Mouse (Mus musculus) hindbrain, embryonic 15.5 days (tissue): Measurements from ENCODE around the gene Coro2a. TPM values are rescaled to one million over a fixed set of nuclear protein-coding genes. Genes with fewer than 3 reads are reported as not detected.
A peak's percentile ranks its signal among the peaks of the same experiment; 100 is the strongest.

Experiments used
- ATAC-seq: fragments of 200-750 bp; cut with Nextera tagmentation; 2 replicates; pipeline ENCODE4 v1.8.0; 2017; ENCODE audit warnings: low read depth, moderate number of reproducible peaks, moderate TSS enrichment; ENCODE audit not compliant: low FRiP score
- H3K27ac ChIP-seq: fragments of 300-500 bp; sonication (generic); replicated peaks from 2 replicates; pipeline ENCODE4 v1.5.1; 2015; ENCODE audit warnings: mild to moderate bottlenecking, inconsistent platforms
- H3K27me3 ChIP-seq: fragments of 300-500 bp; sonication (generic); 2 replicates; pipeline ENCODE4 v1.6.1; 2015; ENCODE audit warnings: control low read depth, inconsistent platforms
- H3K36me3 ChIP-seq: fragments of 300-500 bp; sonication (generic); 2 replicates; pipeline ENCODE4 v1.6.1; 2015; ENCODE audit warnings: control low read depth, inconsistent platforms
- H3K4me1 ChIP-seq: fragments of 300-500 bp; sonication (generic); replicated peaks from 2 replicates; pipeline ENCODE4 v1.6.1; 2015; ENCODE audit warnings: control low read depth, inconsistent platforms
- H3K4me2 ChIP-seq: fragments of 300-500 bp; sonication (generic); 2 replicates; pipeline ENCODE4 v1.6.1; 2015; ENCODE audit warnings: moderate library complexity, mild to moderate bottlenecking, inconsistent platforms
- H3K4me3 ChIP-seq: fragments of 300-500 bp; sonication (generic); 2 replicates; pipeline ENCODE4 v1.5.1; 2015; ENCODE audit warnings: mild to moderate bottlenecking, inconsistent platforms
- H3K9ac ChIP-seq: fragments of 300-500 bp; sonication (generic); 2 replicates; pipeline ENCODE4 v1.6.1; 2015; ENCODE audit warnings: inconsistent platforms
- H3K9me3 ChIP-seq: fragments of 300-500 bp; sonication (generic); 2 replicates; pipeline ENCODE4 v1.6.1; 2016; ENCODE audit warnings: control low read depth, inconsistent platforms
- WGBS: fragments of 180-500 bp; shearing (Covaris S2); methylation state at CpG from one replicate; pipeline ENCODE4 v1.1.7; 2015; 5-methylcytosine and 5-hydroxymethylcytosine counted together
- polyA plus RNA-seq: library from polyadenylated mRNA; unstranded; fragments of >200 nt; fragmentation: Nextera tagmentation; extraction: Ambion mirVana; gene quantifications from 2 replicates; pipeline ENCODE4 v1.2.1, GENCODE M21; 2015

Coro2a gene
- polyA plus RNA-seq, 1 experiment from 2014 or later = 10.5 TPM

DNA sequence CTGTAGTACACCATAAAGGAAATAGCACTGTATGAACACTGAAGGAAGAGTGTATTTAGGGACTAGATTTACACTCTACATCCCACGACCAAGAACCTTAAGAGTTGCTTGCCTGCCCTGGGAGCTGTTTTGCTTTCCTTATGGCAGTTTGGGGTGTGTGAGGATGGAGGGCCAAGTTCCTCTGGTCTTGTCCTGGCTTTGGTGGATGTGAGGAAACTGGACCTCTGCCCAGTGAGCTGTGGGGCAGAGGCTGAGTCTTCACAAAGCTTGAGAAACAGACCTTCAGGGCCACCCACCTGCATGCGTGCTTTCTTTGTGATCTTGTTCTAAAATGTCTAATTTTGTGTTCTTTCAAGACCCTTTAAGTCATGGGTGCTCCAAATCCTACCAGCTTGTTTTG, 69.5 kb downstream of the Coro2a start:
- no peak for ATAC-seq
- H3K4me3 ChIP-seq = no peak overlapping the region
- H3K4me1 ChIP-seq = peaks cover 25% of the 10 kb centered on the region
- H3K27me3 ChIP-seq = peaks cover 50% of the 10 kb centered on the region
- no peaks in the 10 kb centered on the region for H3K9me3 ChIP-seq
- H3K9ac ChIP-seq = no peak overlapping the region
- 80% methylated on average over 2 of the region's 2 CpGs for WGBS
- H3K36me3 ChIP-seq = no peaks in the 10 kb centered on the region
- no peak overlapping the region for H3K4me2 ChIP-seq
- no peak overlapping the region for H3K27ac ChIP-seq

DNA sequence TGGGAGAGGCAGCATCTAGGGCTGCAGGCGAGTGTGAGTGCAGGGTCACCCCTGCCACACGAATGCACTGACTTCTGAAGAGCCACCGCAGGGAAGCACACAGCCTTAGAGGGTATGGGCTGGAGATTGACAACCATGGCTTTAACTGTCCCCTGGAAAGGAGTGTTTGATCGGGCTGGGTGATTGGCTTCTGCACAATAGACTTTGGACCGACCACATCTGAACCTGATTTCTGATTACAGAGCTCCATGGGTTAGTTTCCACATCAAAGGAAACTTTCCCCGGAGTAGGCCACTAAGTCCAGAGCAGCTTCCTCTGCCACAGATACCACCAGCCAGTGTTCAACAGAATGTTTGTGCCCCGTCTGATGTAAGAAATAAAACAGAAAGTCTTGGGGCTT, 72.3 kb downstream of the Coro2a start:
- no peak overlapping the region for H3K9ac ChIP-seq
- no peak overlapping the region for H3K4me3 ChIP-seq
- no peaks in the 10 kb centered on the region for H3K9me3 ChIP-seq
- no peaks in the 10 kb centered on the region for H3K36me3 ChIP-seq
- no peak for ATAC-seq
- peaks cover 25% of the 10 kb centered on the region for H3K27me3 ChIP-seq
- no peak overlapping the region for H3K4me2 ChIP-seq
- WGBS = 57% methylated on average over 7 of the region's 7 CpGs
- H3K27ac ChIP-seq = no peak overlapping the region
- peaks cover 16% of the 10 kb centered on the region for H3K4me1 ChIP-seq

DNA sequence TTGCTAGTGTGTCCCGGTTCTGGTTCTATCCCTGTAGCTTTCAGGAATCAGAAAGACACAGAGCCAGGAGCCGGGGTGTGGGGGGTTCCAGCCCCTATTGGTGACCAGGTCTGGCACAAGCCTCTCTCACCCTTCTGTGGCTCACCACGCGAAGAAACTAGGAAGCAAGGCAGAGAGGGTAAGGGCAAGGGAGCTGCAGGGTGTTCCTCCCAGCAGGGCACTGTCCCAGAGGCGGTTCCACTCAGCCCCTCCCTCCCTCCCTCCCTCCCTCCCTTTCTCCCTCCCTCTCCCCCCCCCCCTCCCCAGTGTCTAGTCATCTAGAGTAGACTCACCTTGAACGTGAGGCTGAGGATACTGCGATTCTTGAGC, 74.5 kb downstream of the Coro2a start:
- H3K27me3 ChIP-seq = peaks cover 6% of the 10 kb centered on the region
- H3K27ac ChIP-seq = no peak overlapping the region
- ATAC-seq = no peak; the same call in 1 of the 2 replicates
- 0 out of 2 replicates have a peak, but pooled peaks cover 5% of the 10 kb centered on the region for H3K4me1 ChIP-seq
- no peak overlapping the region for H3K9ac ChIP-seq
- peak overlapping the region; percentile 47 for H3K4me2 ChIP-seq
- no peaks in the 10 kb centered on the region for H3K9me3 ChIP-seq
- 3% methylated on average over 6 of the region's 7 CpGs for WGBS
- H3K36me3 ChIP-seq = no peaks in the 10 kb centered on the region
- H3K4me3 ChIP-seq = peak overlapping the region; percentile 7; the same call in 1 of the 2 replicates

DNA sequence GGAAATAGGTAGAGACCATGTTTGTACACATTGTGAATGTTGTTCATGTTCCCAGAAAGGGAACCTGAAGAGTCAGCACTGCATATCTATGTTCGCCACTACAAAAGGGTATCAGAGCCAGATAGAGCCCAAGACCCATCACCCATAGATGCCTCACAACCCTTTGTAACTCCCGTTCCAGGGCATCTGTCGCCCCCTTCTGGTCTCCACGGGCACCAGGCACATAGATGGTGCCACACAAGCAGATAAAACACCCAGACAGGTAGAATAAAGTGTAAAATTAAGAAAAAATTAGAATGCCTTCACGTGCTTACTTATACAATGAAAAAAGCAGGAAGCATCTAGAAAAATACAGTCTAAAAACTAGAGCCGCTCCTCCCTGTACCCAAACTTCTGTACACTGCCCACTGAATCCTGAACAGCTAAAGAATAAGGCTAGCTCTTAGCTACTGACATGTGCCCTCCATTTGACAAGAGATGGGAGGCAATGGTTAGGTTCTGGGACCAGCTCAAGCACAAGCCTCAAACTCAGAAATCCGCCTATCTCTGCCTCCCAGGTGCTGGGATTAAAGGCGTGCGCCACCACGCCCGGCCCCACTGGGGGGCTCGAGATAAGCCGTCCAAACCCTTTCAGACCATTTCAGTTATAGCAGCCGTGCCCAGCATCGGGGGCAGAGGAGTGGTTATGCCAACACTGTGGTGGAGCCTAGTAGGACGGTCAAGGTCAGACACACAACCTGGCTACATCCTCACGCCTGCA, 75.0 kb downstream of the Coro2a start:
- Histone ChIP-seq H3K27ac (no peak overlapping the region), H3K4me3 (peak overlapping the region; percentile 7; the same call in 1 of the 2 replicates), H3K9me3 (no peaks in the 10 kb centered on the region), H3K9ac (no peak overlapping the region), H3K27me3 (peaks cover 1% of the 10 kb centered on the region; the same call in 1 of the 2 replicates), H3K4me2 (peak overlapping the region; percentile 47), H3K36me3 (no peaks in the 10 kb centered on the region), H3K4me1 (0 out of 2 replicates have a peak, but pooled peaks cover 5% of the 10 kb centered on the region)
- no peak for ATAC-seq
- WGBS = 38% methylated on average over 17 of the region's 17 CpGs

DNA sequence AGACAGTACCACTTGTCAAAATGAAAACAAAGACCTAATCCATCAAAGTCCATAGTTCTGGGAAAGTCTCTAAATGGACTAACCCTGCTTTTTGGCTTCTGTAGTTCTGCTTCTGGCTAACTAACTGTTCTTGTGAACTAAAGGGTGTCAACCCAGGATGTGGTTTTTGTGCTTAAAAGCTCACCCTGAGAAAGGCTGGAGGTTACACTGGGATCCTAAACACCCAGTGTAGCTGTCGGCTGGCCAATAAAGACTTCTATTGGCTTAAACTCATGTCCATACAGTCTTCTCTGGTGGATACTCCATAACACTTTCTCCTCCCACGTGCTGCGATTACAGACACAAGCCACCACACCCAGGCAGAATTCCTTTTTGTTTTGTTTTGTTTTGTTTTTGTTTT, 75.8 kb downstream of the Coro2a start:
- H3K27ac ChIP-seq = no peak overlapping the region
- H3K4me2 ChIP-seq = no peak overlapping the region
- no peaks in the 10 kb centered on the region for H3K36me3 ChIP-seq
- H3K9ac ChIP-seq = no peak overlapping the region
- H3K9me3 ChIP-seq = no peaks in the 10 kb centered on the region
- H3K27me3 ChIP-seq = no peaks in the 10 kb centered on the region
- WGBS = 96% methylated on average over 3 of the region's 3 CpGs
- no peak overlapping the region for H3K4me3 ChIP-seq
- ATAC-seq = no peak
- H3K4me1 ChIP-seq = 0 out of 2 replicates have a peak, but pooled peaks cover 5% of the 10 kb centered on the region

DNA sequence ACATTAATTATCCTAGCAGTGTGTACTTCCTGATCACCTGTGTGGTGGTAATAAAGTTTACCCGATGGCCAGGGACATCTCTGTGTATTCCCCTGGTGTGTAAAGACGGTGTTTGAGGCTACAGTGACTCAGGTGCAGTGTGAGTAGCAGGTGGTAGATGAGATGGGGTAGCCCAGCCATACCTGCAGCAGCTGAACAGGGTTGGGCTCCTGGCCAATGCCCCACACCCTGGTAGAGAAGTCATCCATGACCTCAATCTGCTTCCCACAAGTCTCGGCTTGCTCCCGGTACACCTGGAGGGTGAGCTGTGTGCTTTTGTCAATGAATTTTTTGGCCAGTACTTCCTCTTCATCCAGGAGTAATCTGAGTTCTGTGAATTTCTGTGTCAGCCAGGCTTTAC, 78.7 kb downstream of the Coro2a start:
- no peaks in the 10 kb centered on the region for H3K36me3 ChIP-seq
- H3K9ac ChIP-seq = no peak overlapping the region
- H3K27me3 ChIP-seq = no peaks in the 10 kb centered on the region
- no peak overlapping the region for H3K4me3 ChIP-seq
- WGBS = 83% methylated on average over 4 of the region's 4 CpGs
- no peak overlapping the region for H3K27ac ChIP-seq
- no peak overlapping the region for H3K4me2 ChIP-seq
- ATAC-seq = no peak
- 0 out of 2 replicates have a peak, but pooled peaks cover 5% of the 10 kb centered on the region for H3K4me1 ChIP-seq
- H3K9me3 ChIP-seq = no peaks in the 10 kb centered on the region

DNA sequence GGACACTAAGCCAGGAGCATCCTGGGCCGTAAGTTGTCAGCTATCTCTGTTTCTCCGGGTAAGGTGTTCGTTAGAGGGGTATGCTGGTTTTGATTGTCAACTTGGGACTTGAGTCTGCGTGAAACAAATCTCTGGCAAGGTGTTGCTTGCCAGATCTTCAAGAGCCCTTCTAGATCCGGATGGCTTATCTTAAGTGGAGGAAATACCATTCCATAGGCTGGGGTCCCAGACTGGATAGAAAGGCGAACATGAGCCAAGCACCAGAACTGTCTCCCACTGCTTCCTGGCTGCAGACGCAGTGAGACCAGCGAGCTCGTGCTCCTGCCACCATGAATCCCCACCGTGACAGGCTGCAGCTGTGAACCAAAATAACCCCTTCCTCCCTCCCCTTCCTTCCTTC, 80.5 kb downstream of the Coro2a start:
- Histone ChIP-seq H3K27me3 (no peaks in the 10 kb centered on the region), H3K27ac (no peak overlapping the region), H3K9ac (no peak overlapping the region), H3K4me1 (no peaks in the 10 kb centered on the region), H3K36me3 (no peaks in the 10 kb centered on the region), H3K4me2 (no peak overlapping the region), H3K4me3 (no peak overlapping the region), H3K9me3 (no peaks in the 10 kb centered on the region)
- 82% methylated on average over 10 of the region's 10 CpGs for WGBS
- no peak for ATAC-seq

DNA sequence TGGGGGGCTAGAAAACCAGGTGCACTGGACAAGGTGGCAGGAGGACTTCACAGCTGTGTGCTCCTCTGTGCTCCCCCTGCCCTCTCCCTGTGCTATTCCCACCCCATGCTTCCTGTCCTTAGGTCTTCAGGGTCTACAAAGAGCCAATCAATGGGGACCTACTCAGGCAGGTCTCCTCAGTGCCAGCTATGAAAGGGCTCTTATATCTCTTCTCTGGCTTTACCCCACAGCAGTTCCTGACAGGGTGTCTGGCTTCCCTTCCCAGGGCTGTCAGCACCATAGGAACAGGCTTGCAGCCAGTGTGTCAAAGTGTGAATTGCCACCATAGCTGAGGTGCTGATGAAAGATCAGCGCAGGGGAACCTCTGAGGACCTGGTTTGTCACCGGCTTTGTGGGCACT, 81.5 kb downstream of the Coro2a start:
- H3K27me3 ChIP-seq = no peaks in the 10 kb centered on the region
- no peak overlapping the region for H3K9ac ChIP-seq
- no peak overlapping the region for H3K4me2 ChIP-seq
- H3K9me3 ChIP-seq = no peaks in the 10 kb centered on the region
- no peak overlapping the region for H3K27ac ChIP-seq
- H3K4me1 ChIP-seq = no peaks in the 10 kb centered on the region
- no peak for ATAC-seq
- 100% methylated on average over 2 of the region's 2 CpGs for WGBS
- H3K36me3 ChIP-seq = no peaks in the 10 kb centered on the region
- H3K4me3 ChIP-seq = no peak overlapping the region

DNA sequence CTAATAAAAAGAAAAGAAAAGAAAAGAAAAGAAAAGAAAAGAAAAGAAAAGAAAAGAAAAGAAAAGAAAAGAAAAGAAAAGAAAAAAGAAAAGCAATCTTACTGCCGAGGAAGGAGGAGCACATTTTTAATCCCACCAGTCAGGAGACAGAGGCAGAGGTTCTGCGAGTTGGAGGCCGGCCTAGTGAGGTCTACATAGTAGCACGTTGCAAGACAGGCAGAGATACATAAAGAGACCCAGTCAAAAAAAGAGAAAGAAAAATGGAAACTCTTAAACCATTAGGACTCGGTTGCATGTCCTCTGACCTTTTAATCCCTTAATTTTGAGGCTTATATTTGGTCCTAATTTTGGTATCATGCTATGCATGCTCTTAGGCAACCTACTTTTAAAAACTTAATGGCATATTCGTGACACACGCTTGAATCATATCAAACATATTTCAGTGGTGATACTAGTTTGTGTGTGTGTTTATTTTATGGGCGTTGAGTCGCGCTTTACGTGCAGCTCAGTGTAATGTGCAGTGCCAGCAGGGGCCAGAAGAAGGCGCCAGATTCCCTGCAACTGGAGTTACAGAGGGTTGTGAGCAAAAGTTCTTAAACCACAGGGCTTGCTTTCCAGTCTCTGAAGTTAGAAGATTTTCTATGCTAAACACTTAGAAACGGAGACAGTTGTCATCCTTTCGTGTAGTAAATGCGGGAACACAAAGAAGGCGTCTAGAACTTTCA, 94.1 kb downstream of the Coro2a start:
- peaks cover 9% of the 10 kb centered on the region for H3K36me3 ChIP-seq
- H3K9me3 ChIP-seq = no peaks in the 10 kb centered on the region
- H3K4me3 ChIP-seq = peak overlapping the region; percentile 52
- WGBS = 13% methylated on average over 16 of the region's 16 CpGs
- peak overlapping the region; percentile 64 for H3K4me2 ChIP-seq
- H3K9ac ChIP-seq = no peak overlapping the region
- no peaks in the 10 kb centered on the region for H3K27me3 ChIP-seq
- H3K27ac ChIP-seq = no peak overlapping the region
- peaks cover 10% of the 10 kb centered on the region for H3K4me1 ChIP-seq
- no peak for ATAC-seq

DNA sequence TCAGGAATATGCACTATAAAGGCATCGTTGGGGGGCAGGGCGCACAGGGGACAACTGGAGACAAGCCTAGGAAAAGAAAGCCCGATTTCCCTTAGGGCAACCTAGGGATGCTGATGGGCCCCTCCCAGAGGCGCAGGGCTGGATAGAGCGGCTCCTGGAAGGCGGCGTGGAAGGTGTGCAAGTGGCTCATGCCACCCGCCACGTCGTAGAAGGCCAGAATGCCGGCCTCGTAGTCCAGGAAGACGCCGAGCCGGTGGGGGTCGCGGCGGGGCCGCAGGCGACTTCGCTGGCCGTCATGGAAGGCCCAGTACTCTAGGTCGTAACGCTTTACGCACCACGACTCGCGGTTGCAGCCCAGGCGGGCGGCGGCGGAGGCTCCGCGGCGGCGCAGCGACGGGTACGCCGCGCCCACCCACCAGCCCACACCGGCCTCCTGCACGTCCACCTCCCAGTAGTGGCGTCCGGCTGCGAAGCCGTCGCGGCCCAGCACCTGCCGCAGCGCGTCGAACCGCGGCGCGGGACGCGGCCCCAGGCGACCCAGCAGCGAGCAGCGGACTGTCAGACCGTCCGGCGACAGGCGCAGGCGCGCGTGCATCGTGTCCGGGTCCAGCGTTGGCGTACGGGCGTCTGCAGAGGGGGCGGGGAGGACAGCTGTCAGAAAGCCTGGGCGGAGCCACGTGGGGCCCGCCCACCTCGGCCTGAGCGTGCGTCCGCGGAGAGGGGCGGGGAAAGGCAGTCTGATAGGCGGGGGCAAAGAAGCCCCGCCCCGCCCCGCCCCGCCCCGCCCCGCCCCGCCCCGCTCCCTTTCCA, 95.0 kb downstream of the Coro2a start:
- Histone ChIP-seq H3K27me3 (no peaks in the 10 kb centered on the region), H3K9me3 (no peaks in the 10 kb centered on the region), H3K4me3 (peak overlapping the region; percentile 52), H3K4me2 (peak overlapping the region; percentile 64), H3K36me3 (peaks cover 13% of the 10 kb centered on the region), H3K27ac (peak overlapping the region; percentile 80), H3K4me1 (peaks cover 10% of the 10 kb centered on the region), H3K9ac (peak overlapping the region; percentile 59)
- peak; percentile 97 for ATAC-seq
- WGBS = under 1% methylated on average over 76 of the region's 94 CpGs

DNA sequence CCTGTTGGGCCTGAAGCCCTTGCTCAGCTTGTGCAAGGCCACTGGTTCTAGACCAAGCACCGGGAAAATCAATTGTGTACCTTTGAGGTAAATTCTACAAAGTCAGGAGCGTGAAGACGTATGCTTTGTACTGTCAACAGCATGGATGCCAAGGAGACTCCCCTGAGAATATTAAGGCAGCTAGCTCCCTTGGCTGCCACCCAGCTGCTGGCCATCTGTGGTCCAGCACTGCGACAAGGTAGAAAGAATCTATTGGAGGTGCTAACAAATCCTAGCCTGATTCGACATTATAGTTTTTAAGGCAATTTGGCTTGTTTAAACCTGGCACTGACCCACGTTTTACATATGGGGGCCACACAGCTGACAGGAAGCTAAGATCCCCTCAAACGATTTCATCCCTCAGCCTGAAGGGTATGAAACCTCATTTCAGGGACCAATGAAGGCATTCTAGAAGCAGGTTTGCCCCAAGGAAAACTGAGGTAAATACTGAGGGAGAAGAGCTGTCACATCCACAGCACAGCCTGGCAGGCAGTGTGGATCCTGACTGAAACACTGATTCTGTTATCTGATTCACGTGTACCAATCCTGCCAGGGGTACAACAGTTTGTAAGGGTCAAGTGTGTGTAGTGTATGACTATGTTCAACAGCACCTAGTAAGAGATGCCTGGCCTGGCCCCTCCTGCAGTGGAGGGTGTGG, 96.5 kb downstream of the Coro2a start:
- Histone ChIP-seq H3K27ac (no peak overlapping the region), H3K4me1 (peaks cover 10% of the 10 kb centered on the region), H3K4me2 (no peak overlapping the region), H3K9me3 (no peaks in the 10 kb centered on the region), H3K9ac (no peak overlapping the region), H3K4me3 (no peak overlapping the region), H3K36me3 (peaks cover 24% of the 10 kb centered on the region), H3K27me3 (no peaks in the 10 kb centered on the region)
- no peak for ATAC-seq
- 61% methylated on average over 8 of the region's 8 CpGs for WGBS
